Mouse (Mus musculus): ENCODE results near the gene Pkd1.

GRCm38 (mm10) chr17:24638840-24639239 is 89.2 kb downstream of the Pkd1 start:
- TF ChIP-seq POLR2A (IDR thresholded peaks at IDR 0.05; ENCODE audit: borderline replicate concordance, extremely low read depth, insufficient read depth, insufficient read length, poor library complexity, severe bottlenecking) (no peak), CTCF (IDR thresholded peaks at IDR 0.05; ENCODE audit: borderline replicate concordance, extremely low read depth, insufficient read depth, insufficient read length) (no peak)

Measured in brain, embryonic 14.5 days (tissue).